ENCODE assay signal across 1 mouse cellular context in the genomic region with DNA sequence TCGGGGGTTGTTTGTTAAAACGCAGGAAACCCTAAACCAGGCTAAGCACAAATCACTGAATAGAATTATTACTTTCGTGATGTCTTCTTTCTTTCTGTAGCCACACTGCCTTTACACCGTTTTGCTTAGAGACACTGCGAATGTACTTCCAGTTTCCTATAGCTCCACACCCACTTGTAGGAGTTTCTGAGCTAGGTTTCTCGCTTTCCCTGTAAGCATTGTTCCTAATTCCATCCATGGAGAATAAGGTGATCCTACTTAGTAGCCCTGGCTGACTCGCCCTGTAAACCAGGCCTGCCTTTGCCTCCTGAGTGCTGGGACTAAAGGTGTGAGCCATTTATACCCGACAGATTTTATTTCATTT.
TF ChIP-seq lines count a peak whose summit lies in the region.

No protein-coding gene starts in this region.

TF ChIP-seq in CH12.LX, 34 proteins besides CTCF, POLR2A, EP300 and RAD21 (continued from another document):
- no peak for TF ChIP-seq CHD1 (IDR thresholded peaks at IDR 0.05; ENCODE audit: low read depth, low read length)
- no peak for TF ChIP-seq JUN (IDR thresholded peaks at IDR 0.05; ENCODE audit: insufficient read depth, low read depth, low read length)
